Mouse (Mus musculus) liver, embryonic 14.5 days (tissue): Measurements from ENCODE around the gene Slc5a1. TPM values are rescaled to one million over a fixed set of nuclear protein-coding genes. Genes with fewer than 3 reads are reported as not detected.

Experiments used
- ATAC-seq: fragments of 200-750 bp; cut with Nextera tagmentation; 2 replicates; pipeline ENCODE4 v1.8.0; 2017; ENCODE audit warnings: moderate number of reproducible peaks, mild to moderate bottlenecking, moderate library complexity; ENCODE audit not compliant: insufficient read depth
- DNase-seq, 3 experiments: peaks; one replicate each; pipeline ENCODE4 v3.0.0-alpha.2; 2012 to 2013; ENCODE audit warnings: low read depth in 3 of 3, low spot score in 3 of 3
- H3K27ac ChIP-seq: fragments of 300-500 bp; sonication (generic); 2 replicates; pipeline ENCODE4 v1.5.1; 2014; ENCODE audit warnings: moderate library complexity, mild to moderate bottlenecking, control low read depth, inconsistent platforms
- H3K27me3 ChIP-seq: fragments of 300-500 bp; sonication (generic); 2 replicates; pipeline ENCODE4 v1.6.1; 2014; ENCODE audit warnings: mild to moderate bottlenecking, low read length, moderate library complexity; ENCODE audit not compliant: control insufficient read depth, insufficient read depth
- H3K36me3 ChIP-seq: fragments of 300-500 bp; sonication (generic); replicated peaks from 2 replicates; pipeline ENCODE4 v1.6.1; 2014; ENCODE audit warnings: low read depth; ENCODE audit not compliant: control insufficient read depth, insufficient read depth
- H3K4me1 ChIP-seq, 2 experiments: fragments of 200-500 bp in 1 of 2; fragments of 300-500 bp in 1 of 2; sonication (generic) in 1 of 2; replicated peaks; 2 replicates each; pipeline ENCODE4 v1.6.1; 2012 to 2014; ENCODE audit warnings: antibody characterized with exemption in 1 of 2, inconsistent platforms in 1 of 2, low read length in 1 of 2; ENCODE audit not compliant: control insufficient read depth in 2 of 2, insufficient read depth in 2 of 2
- H3K4me2 ChIP-seq: fragments of 300-500 bp; sonication (generic); 2 replicates; pipeline ENCODE4 v1.6.1; 2014; ENCODE audit warnings: low read depth, mild to moderate bottlenecking, control low read depth, moderate library complexity
- H3K4me3 ChIP-seq, 2 experiments: fragments of 200-500 bp in 1 of 2; fragments of 300-500 bp in 1 of 2; sonication (generic) in 1 of 2; 2 replicates each; pipeline ENCODE4 v1.5.1; 2012 to 2014; ENCODE audit warnings: low read depth in 2 of 2, low read length in 2 of 2, mild to moderate bottlenecking in 2 of 2, control low read depth in 1 of 2, inconsistent platforms in 1 of 2, moderate library complexity in 1 of 2; ENCODE audit not compliant: insufficient read depth in 1 of 2
- H3K9ac ChIP-seq: fragments of 300-500 bp; sonication (generic); replicated peaks from 2 replicates; pipeline ENCODE4 v1.6.1; 2014; ENCODE audit warnings: mild to moderate bottlenecking, control low read depth, moderate library complexity
- H3K9me3 ChIP-seq: fragments of 300-500 bp; sonication (generic); 2 replicates; pipeline ENCODE4 v1.6.1; 2016; ENCODE audit warnings: low read length, mixed read lengths; ENCODE audit not compliant: control insufficient read depth
- CTCF ChIP-seq: IDR thresholded peaks from 2 replicates; pipeline ENCODE4 v1.5.1; 2016; ENCODE audit warnings: antibody characterized with exemption, low read depth, control low read depth
- EP300 ChIP-seq: IDR thresholded peaks from 2 replicates; pipeline ENCODE4 v1.6.1; 2016; ENCODE audit warnings: antibody characterized with exemption, low read depth
- WGBS: fragments of 180-500 bp; shearing (Covaris S2); extraction: QIAGEN DNeasy Blood & Tissue Kit; methylation state at CpG from one replicate; pipeline ENCODE4 v1.1.7; 2014; ENCODE audit not compliant: insufficient replicate concordance; 5-methylcytosine and 5-hydroxymethylcytosine counted together
- polyA plus RNA-seq, 2 experiments: library from polyadenylated mRNA; depleted of rRNA in 1 of 2; stranded (reverse) in 1 of 2; unstranded in 1 of 2; fragments of >200 nt; fragmentation: Nextera tagmentation in 1 of 2; extraction: Ambion mirVana in 1 of 2; gene quantifications; 2 replicates each; pipeline versions ENCODE4 v1.2.1 to v1.2.3; 2012 to 2014

The Slc5a1 gene
- polyA plus RNA-seq, 2 experiments = not detected

- Histone ChIP-seq H3K27me3 (peaks cover 14% of the 10 kb centered on the region), H3K9me3 (no peaks in the 10 kb centered on the region), H3K36me3 (no peaks in the 10 kb centered on the region), H3K27ac (no peak overlapping the region), H3K4me1 (no peaks in the 10 kb centered on the region), H3K4me2 (no peak overlapping the region), H3K9ac (no peak overlapping the region), H3K4me3 (no peak overlapping the region)
- ATAC-seq (no peak), DNase-seq (no peak)
- TF ChIP-seq EP300 (no peak), CTCF (no peak)
- WGBS = 54% methylated on average over 6 of the region's 6 CpGs
Observed at GRCm38 (mm10) chr5:33105660-33106059, 1.6 kb downstream of the Slc5a1 start.

DNA sequence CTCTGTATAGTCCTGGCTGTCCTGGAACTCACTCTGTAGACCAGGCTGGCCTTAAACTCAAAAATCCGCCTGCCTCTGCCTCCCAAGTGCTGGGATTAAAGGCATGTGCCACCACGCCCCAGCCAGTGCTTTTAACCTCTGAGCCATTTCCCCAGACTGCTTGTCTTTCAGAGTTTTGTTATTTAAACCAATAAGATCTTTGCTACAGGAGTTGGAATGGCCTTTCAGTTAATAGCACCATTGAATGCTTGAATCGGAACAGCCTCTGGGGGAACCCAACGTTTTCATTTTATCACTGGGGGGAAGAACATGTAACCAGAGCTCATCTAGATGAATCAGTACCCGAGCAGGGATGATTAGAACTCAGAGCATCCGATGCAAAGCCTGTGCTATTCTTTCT lies 3.0 kb downstream of the Slc5a1 start:
- 41% methylated on average over 6 of the region's 6 CpGs for WGBS
- Histone ChIP-seq H3K9ac (no peak overlapping the region), H3K4me3 (no peak overlapping the region), H3K9me3 (no peaks in the 10 kb centered on the region), H3K36me3 (no peaks in the 10 kb centered on the region), H3K27me3 (peaks cover 14% of the 10 kb centered on the region), H3K4me1 (no peaks in the 10 kb centered on the region), H3K27ac (no peak overlapping the region), H3K4me2 (no peak overlapping the region)
- ATAC-seq (no peak), DNase-seq (no peak)
- TF ChIP-seq EP300 (no peak), CTCF (no peak)

- Histone ChIP-seq H3K4me1 (no peaks in the 10 kb centered on the region), H3K27me3 (peaks cover 14% of the 10 kb centered on the region), H3K9ac (no peak overlapping the region), H3K36me3 (no peaks in the 10 kb centered on the region), H3K4me2 (no peak overlapping the region), H3K9me3 (no peaks in the 10 kb centered on the region), H3K27ac (no peak overlapping the region), H3K4me3 (no peak overlapping the region)
- no peak for DNase-seq
- WGBS = 63% methylated on average over 14 of the region's 14 CpGs
- no peak for TF ChIP-seq EP300
- no peak for TF ChIP-seq CTCF
- no peak for ATAC-seq
Observed at GRCm38 (mm10) chr5:33107778-33108405, 3.9 kb downstream of the Slc5a1 start.

DNA sequence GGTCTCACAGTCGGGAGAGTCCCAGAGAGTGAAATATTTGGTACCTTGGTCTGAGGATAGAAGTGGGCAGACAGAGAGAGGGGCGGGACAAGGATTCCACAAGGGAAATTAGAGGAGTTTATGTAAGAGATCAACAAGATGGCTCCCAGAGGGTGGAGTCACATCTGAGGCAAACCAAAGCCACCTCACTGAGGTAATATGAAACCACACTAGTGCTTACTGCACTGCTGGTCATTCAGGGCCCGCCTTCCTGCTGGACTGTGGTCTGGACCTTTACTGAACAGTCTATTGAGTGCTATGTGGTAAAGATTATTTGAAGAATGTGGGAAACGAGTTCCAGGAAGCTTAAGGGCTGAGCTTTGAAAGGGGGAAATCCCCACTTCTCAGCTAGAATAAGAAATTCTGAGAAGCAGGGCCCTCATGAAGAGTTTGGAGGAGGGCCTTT lies 17.9 kb downstream of the Slc5a1 start:
- no peak for DNase-seq
- Histone ChIP-seq H3K9me3 (no peaks in the 10 kb centered on the region), H3K4me3 (no peak overlapping the region), H3K27ac (no peak overlapping the region), H3K4me2 (no peak overlapping the region), H3K36me3 (no peaks in the 10 kb centered on the region), H3K4me1 (no peaks in the 10 kb centered on the region), H3K27me3 (no peaks in the 10 kb centered on the region), H3K9ac (no peak overlapping the region)
- 25% methylated on average over 4 of the region's 4 CpGs for WGBS
- TF ChIP-seq EP300 = no peak
- TF ChIP-seq CTCF = no peak
- no peak for ATAC-seq

GRCm38 (mm10) chr5:33123658-33124057 lies 19.6 kb downstream of the Slc5a1 start:
- Histone ChIP-seq H3K4me1 (no peaks in the 10 kb centered on the region), H3K4me3 (no peak overlapping the region), H3K27ac (no peak overlapping the region), H3K9ac (no peak overlapping the region), H3K9me3 (no peaks in the 10 kb centered on the region), H3K36me3 (no peaks in the 10 kb centered on the region), H3K27me3 (no peaks in the 10 kb centered on the region), H3K4me2 (no peak overlapping the region)
- WGBS = 51% methylated on average over 3 of the region's 3 CpGs
- DNase-seq (no peak), ATAC-seq (no peak)
- TF ChIP-seq CTCF (no peak), EP300 (no peak)
